Mouse (Mus musculus): Measurements from ENCODE around the gene Arhgap23. TPM values are rescaled to one million over a fixed set of nuclear protein-coding genes. Genes with fewer than 3 reads are reported as not detected.

The Arhgap23 gene
- total and polyA plus RNA-seq, 2 experiments, result 2.8 to 13.6 TPM

DNA sequence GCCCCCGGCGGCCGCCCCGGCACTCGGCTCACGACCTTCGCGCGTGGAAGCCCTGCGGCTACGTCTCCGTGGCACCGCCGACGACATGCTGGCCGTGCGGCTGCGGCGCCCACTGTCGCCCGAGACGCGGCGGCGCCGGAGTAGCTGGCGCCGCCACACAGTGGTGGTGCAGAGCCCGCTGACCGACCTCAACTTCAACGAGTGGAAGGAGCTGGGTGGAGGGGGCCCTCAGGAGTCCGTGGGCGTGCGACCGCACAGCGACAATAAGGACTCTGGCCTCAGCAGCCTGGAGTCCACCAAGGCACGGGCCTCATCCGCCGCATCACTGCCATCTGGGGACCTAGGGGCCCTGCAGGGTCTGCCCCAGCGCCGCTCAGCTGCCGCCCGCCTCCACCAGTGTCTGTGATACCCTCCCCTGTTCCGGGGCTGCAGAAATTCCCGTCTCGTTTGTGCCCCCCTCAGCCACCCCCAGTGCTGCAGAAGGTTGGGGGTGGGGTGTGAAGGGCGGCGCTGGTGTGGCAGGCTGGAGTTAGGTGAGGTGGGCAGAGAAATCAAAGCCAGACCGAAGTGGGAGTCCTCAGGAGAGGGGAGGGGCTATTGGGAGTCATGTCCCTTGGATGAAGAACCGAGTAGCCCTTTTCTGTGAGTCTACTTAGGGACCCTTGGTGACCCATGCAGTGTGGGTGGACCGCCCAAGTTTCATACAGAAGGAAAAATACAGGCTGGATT, 85.6 kb downstream of the Arhgap23 start:
- H3K27ac ChIP-seq (replicated peaks; ENCODE audit: insufficient read depth, low read depth, low read length), result no peak overlapping the region
- H3K9ac ChIP-seq (ENCODE audit: low read depth, low read length), result no peak overlapping the region
- DNase-seq (ENCODE audit: extremely low read depth, low read depth, low spot score), result no peak
- H3K4me1 ChIP-seq (ENCODE audit: control insufficient read depth, insufficient read depth, low read length), result no peaks in the 10 kb centered on the region
- H3K79me2 ChIP-seq (ENCODE audit: control insufficient read depth, insufficient read depth, low read length), result no peaks in the 10 kb centered on the region
- no peak overlapping the region for H3K4me3 ChIP-seq (ENCODE audit: insufficient read depth, low read depth, low read length)
- WGBS, result 94% methylated on average over 51 of the region's 51 CpGs
- TF ChIP-seq CTCF (IDR thresholded peaks at IDR 0.05; ENCODE audit: low read depth, low read length), result no peak
- no peak for TF ChIP-seq POLR2A (IDR thresholded peaks at IDR 0.05; ENCODE audit: extremely low read depth, insufficient read depth, low read length)
- no peaks in the 10 kb centered on the region; the same call in 1 of the 2 replicates for H3K36me3 ChIP-seq (ENCODE audit: control insufficient read depth, insufficient read depth, low read length)
- no peaks in the 10 kb centered on the region for H3K27me3 ChIP-seq (ENCODE audit: control insufficient read depth, insufficient read depth, low read length)

DNA sequence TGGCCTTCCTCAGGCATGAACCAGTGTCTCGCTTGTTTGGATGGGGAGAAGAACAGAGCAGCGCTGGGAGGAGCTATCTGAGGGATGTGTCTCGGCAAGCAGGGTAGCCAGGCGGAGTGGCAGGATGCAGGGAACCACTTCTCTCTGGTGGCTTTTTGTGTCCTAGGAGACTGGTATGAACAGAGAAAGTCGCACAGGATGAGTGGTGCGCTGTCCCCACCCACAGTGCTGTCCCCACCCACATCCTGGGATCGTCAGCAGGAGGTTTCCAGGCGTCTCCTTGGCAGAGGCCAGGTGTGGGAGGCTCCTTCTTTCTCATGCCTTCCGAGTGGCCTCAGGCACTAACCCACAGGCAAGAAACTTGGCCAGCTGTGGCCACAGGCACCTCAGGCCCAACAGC, 87.0 kb downstream of the Arhgap23 start:
- WGBS, result 72% methylated on average over 9 of the region's 9 CpGs
- Histone ChIP-seq H3K27ac (replicated peaks; ENCODE audit: insufficient read depth, low read depth, low read length) (no peak overlapping the region), H3K9ac (ENCODE audit: low read depth, low read length) (no peak overlapping the region), H3K36me3 (ENCODE audit: control insufficient read depth, insufficient read depth, low read length) (no peaks in the 10 kb centered on the region; the same call in 1 of the 2 replicates), H3K79me2 (ENCODE audit: control insufficient read depth, insufficient read depth, low read length) (no peaks in the 10 kb centered on the region), H3K27me3 (ENCODE audit: control insufficient read depth, insufficient read depth, low read length) (no peaks in the 10 kb centered on the region), H3K4me3 (ENCODE audit: insufficient read depth, low read depth, low read length) (no peak overlapping the region), H3K4me1 (ENCODE audit: control insufficient read depth, insufficient read depth, low read length) (no peaks in the 10 kb centered on the region)
- no peak for DNase-seq (ENCODE audit: extremely low read depth, low read depth, low spot score)
- TF ChIP-seq POLR2A (IDR thresholded peaks at IDR 0.05; ENCODE audit: extremely low read depth, insufficient read depth, low read length), result no peak
- no peak for TF ChIP-seq CTCF (IDR thresholded peaks at IDR 0.05; ENCODE audit: low read depth, low read length)

DNA sequence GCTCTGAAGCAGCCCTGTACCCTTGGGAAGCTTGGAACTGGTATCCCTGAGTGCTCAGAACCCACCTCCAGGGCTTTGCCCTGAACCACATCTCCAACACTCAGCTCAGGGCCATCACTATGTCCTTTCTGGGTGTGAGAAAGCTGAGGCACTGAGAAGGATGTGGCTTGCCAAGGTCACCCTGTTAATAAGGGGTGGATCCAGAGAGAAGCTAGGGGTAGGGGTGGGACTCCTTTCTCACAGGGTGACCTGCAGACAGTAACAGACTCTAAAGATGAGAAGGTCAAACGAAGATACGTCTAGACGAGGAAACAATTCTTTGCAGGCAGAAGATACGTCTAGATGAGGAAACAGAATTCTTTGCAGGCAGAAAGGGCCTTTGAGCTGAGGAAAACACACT, 87.5 kb downstream of the Arhgap23 start:
- Histone ChIP-seq H3K36me3 (ENCODE audit: control insufficient read depth, insufficient read depth, low read length) (no peaks in the 10 kb centered on the region; the same call in 1 of the 2 replicates), H3K4me3 (ENCODE audit: insufficient read depth, low read depth, low read length) (no peak overlapping the region), H3K4me1 (ENCODE audit: control insufficient read depth, insufficient read depth, low read length) (no peaks in the 10 kb centered on the region), H3K9ac (ENCODE audit: low read depth, low read length) (no peak overlapping the region), H3K27me3 (ENCODE audit: control insufficient read depth, insufficient read depth, low read length) (no peaks in the 10 kb centered on the region), H3K27ac (replicated peaks; ENCODE audit: insufficient read depth, low read depth, low read length) (no peak overlapping the region), H3K79me2 (ENCODE audit: control insufficient read depth, insufficient read depth, low read length) (no peaks in the 10 kb centered on the region)
- 76% methylated on average over 4 of the region's 4 CpGs for WGBS
- no peak for DNase-seq (ENCODE audit: extremely low read depth, low read depth, low spot score)
- TF ChIP-seq POLR2A (IDR thresholded peaks at IDR 0.05; ENCODE audit: extremely low read depth, insufficient read depth, low read length), result no peak
- no peak for TF ChIP-seq CTCF (IDR thresholded peaks at IDR 0.05; ENCODE audit: low read depth, low read length)

DNA sequence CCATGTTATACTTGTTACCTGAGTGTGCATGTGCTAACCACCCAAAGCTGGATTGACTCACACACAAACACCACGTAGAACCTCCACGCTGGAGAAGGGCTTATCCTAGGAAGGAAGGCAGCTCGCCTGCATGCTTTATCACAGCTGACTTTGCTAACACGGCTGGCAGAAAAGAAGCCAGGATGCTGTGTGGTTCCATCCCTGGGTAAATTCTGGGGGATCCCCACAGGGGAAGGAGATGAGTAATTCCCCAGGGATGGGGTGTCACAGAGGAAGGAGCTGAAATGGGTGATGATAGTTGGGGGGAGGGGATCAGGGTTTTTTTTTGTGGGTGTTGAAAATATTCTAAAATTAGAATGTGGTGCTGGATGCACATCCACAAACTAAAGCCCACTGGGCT, 90.5 kb downstream of the Arhgap23 start:
- no peaks in the 10 kb centered on the region for H3K79me2 ChIP-seq (ENCODE audit: control insufficient read depth, insufficient read depth, low read length)
- H3K4me1 ChIP-seq (ENCODE audit: control insufficient read depth, insufficient read depth, low read length), result no peaks in the 10 kb centered on the region
- H3K27ac ChIP-seq (replicated peaks; ENCODE audit: insufficient read depth, low read depth, low read length), result no peak overlapping the region
- no peak for TF ChIP-seq CTCF (IDR thresholded peaks at IDR 0.05; ENCODE audit: low read depth, low read length)
- WGBS, result 58% methylated on average over 4 of the region's 4 CpGs
- no peak overlapping the region for H3K4me3 ChIP-seq (ENCODE audit: insufficient read depth, low read depth, low read length)
- H3K36me3 ChIP-seq (ENCODE audit: control insufficient read depth, insufficient read depth, low read length), result no peaks in the 10 kb centered on the region; the same call in 1 of the 2 replicates
- no peaks in the 10 kb centered on the region for H3K27me3 ChIP-seq (ENCODE audit: control insufficient read depth, insufficient read depth, low read length)
- no peak for DNase-seq (ENCODE audit: extremely low read depth, low read depth, low spot score)
- H3K9ac ChIP-seq (ENCODE audit: low read depth, low read length), result no peak overlapping the region

DNA sequence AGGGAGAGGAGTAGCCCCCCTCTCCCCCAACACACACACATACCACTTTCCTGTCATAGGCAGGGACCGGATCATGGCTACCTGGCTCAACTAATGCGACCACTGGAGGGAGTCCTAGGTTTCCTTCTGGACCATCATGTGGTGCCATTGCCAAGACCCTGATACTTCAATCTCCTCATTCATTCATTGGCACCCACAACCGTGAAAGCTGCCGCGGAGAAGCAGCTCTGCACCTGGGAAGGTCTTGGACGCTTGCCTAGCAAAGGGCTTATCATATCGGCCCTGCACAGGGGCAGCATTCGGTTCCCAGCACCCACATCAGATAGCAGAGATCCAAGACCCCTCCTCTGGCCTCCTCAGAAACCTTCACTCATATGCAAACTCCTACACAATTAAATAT, 91.0 kb downstream of the Arhgap23 start:
- TF ChIP-seq CTCF (IDR thresholded peaks at IDR 0.05; ENCODE audit: low read depth, low read length) (no peak), POLR2A (IDR thresholded peaks at IDR 0.05; ENCODE audit: extremely low read depth, insufficient read depth, low read length) (no peak)
- H3K9ac ChIP-seq (ENCODE audit: low read depth, low read length), result no peak overlapping the region
- DNase-seq (ENCODE audit: extremely low read depth, low read depth, low spot score), result no peak
- no peaks in the 10 kb centered on the region for H3K4me1 ChIP-seq (ENCODE audit: control insufficient read depth, insufficient read depth, low read length)
- no peaks in the 10 kb centered on the region for H3K79me2 ChIP-seq (ENCODE audit: control insufficient read depth, insufficient read depth, low read length)
- no peak overlapping the region for H3K4me3 ChIP-seq (ENCODE audit: insufficient read depth, low read depth, low read length)
- WGBS, result 60% methylated on average over 8 of the region's 8 CpGs
- H3K27me3 ChIP-seq (ENCODE audit: control insufficient read depth, insufficient read depth, low read length), result no peaks in the 10 kb centered on the region
- H3K27ac ChIP-seq (replicated peaks; ENCODE audit: insufficient read depth, low read depth, low read length), result no peak overlapping the region
- no peaks in the 10 kb centered on the region for H3K36me3 ChIP-seq (ENCODE audit: control insufficient read depth, insufficient read depth, low read length)

DNA sequence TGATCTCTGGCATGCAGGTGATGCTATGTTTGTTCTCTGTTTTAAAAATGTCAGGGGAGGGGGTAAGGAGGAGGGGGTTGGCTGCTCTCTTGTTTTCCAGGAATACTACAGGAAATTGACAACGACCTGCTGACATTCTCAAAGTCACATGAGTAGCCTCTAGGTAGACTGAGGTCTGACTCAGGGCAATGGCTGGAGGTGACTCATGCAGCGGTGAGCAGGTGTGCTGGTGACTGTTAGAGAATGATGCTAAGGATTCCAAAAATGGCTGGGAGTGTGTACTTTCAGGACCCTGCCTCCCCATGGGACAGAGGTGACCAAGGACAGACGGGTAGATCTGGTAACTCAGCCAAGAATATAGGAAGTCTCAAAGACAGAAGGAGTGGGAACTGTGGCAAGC, 92.9 kb downstream of the Arhgap23 start:
- Histone ChIP-seq H3K9ac (ENCODE audit: low read depth, low read length) (no peak overlapping the region), H3K27ac (replicated peaks; ENCODE audit: insufficient read depth, low read depth, low read length) (no peak overlapping the region), H3K27me3 (ENCODE audit: control insufficient read depth, insufficient read depth, low read length) (no peaks in the 10 kb centered on the region), H3K4me1 (ENCODE audit: control insufficient read depth, insufficient read depth, low read length) (no peaks in the 10 kb centered on the region), H3K4me3 (ENCODE audit: insufficient read depth, low read depth, low read length) (no peak overlapping the region), H3K36me3 (ENCODE audit: control insufficient read depth, insufficient read depth, low read length) (no peaks in the 10 kb centered on the region), H3K79me2 (ENCODE audit: control insufficient read depth, insufficient read depth, low read length) (no peaks in the 10 kb centered on the region)
- DNase-seq (ENCODE audit: extremely low read depth, low read depth, low spot score), result no peak
- TF ChIP-seq POLR2A (IDR thresholded peaks at IDR 0.05; ENCODE audit: extremely low read depth, insufficient read depth, low read length) (no peak), CTCF (IDR thresholded peaks at IDR 0.05; ENCODE audit: low read depth, low read length) (no peak)
- 73% methylated on average over 3 of the region's 3 CpGs for WGBS

All from liver, adult 2 months (tissue).